32 mouse cellular contexts compared by ENCODE assay signal in genomic region chr2:43794700-43795099, GRCm38 (mm10). TPM values are rescaled to one million over a fixed set of nuclear protein-coding genes. Genes with fewer than 3 reads are reported as not detected.
A peak's percentile ranks its signal among the peaks of the same experiment; 100 is the strongest.
DNase-seq lines count a peak whose midpoint lies in the region; ATAC-seq and TF ChIP-seq lines count a peak whose summit lies in the region.
"Had no signal": no experiment of that assay in that cellular context is flagged by ENCODE, and none has a peak within 500 bp of the region (broad histone marks: within the 10 kb centered on the region; RNA-seq: fewer than 3 reads in every experiment).

No protein-coding gene starts in this region.

- H3K4me2 ChIP-seq in kidney, embryonic 16.5 days (replicated peaks; ENCODE audit: low read depth, low read length): no peak overlapping the region
- H3K4me2 ChIP-seq: embryonic facial prominence, embryonic 12.5 days; heart, embryonic 15.5 days; hindbrain, embryonic 13.5 days; kidney, embryonic 15.5 days; limb, embryonic 15.5 days; liver, embryonic 13.5 days; midbrain, embryonic 15.5 days; neural tube, embryonic 12.5 days had no signal

- TF ChIP-seq POLR2A in bone marrow macrophage, adult 2 months (IDR thresholded peaks at IDR 0.05; ENCODE audit: borderline replicate concordance, low read depth, low read length): no peak

- H3K4me1 ChIP-seq in bone marrow macrophage, adult 2 months (ENCODE audit: control insufficient read depth, insufficient read depth, low read length): peaks cover 23% of the 10 kb centered on the region
- peaks cover 8% of the 10 kb centered on the region; the same call in 1 of the 2 replicates for H3K4me1 ChIP-seq in kidney, embryonic 16.5 days (ENCODE audit: insufficient read depth, low read length)
- H3K4me1 ChIP-seq: embryonic facial prominence, embryonic 12.5 days; forebrain, embryonic 10.5 days; heart, embryonic 10.5 days; heart, embryonic 15.5 days; hindbrain, embryonic 13.5 days; limb, embryonic 10.5 days; limb, embryonic 15.5 days; midbrain, embryonic 10.5 days; midbrain, embryonic 15.5 days; neural tube, embryonic 12.5 days had no signal

- no peaks in the 10 kb centered on the region for H3K27me3 ChIP-seq in kidney, embryonic 16.5 days (ENCODE audit: insufficient read depth, low read length)
- H3K27me3 ChIP-seq: embryonic facial prominence, embryonic 12.5 days; heart, embryonic 15.5 days; hindbrain, embryonic 13.5 days; kidney, embryonic 15.5 days; limb, embryonic 15.5 days; liver, embryonic 13.5 days; midbrain, embryonic 15.5 days; neural tube, embryonic 12.5 days had no signal

- 89% methylated on average over 5 of the region's 5 CpGs for WGBS in kidney, embryonic 16.5 days

- DNase-seq in spleen, adult 12 weeks (ENCODE audit: low spot score): no peak
- no peak for DNase-seq in spleen, adult 18-20 months
- DNase-seq: adrenal gland, postnatal 14 days; cerebellum, adult 11-12 months; cerebellum, adult 9-11 months; embryo, embryonic 11 days; kidney, adult 11 months; kidney, postnatal 36 days; layer of hippocampus, postnatal 36 days; liver, embryonic 13.5 days; lung, adult 18-20 months; lung, postnatal 4 days; thymus, postnatal 25 days had no signal

- H3K36me3 ChIP-seq in kidney, embryonic 16.5 days (ENCODE audit: insufficient read depth, low read length): no peaks in the 10 kb centered on the region
- H3K36me3 ChIP-seq: embryonic facial prominence, embryonic 12.5 days; forebrain, embryonic 10.5 days; heart, embryonic 10.5 days; heart, embryonic 15.5 days; hindbrain, embryonic 13.5 days; kidney, embryonic 15.5 days; limb, embryonic 10.5 days; limb, embryonic 15.5 days; liver, embryonic 13.5 days; midbrain, embryonic 10.5 days; midbrain, embryonic 15.5 days; neural tube, embryonic 12.5 days had no signal

- ATAC-seq in CD4-positive, CD25-positive, alpha-beta regulatory T cell, adult 4 months: peak; percentile 72
- peak; percentile 63 for ATAC-seq in inflammation-experienced regulatory T-cells, adult 6 months
- no peak for ATAC-seq in kidney, embryonic 16.5 days (ENCODE audit: low FRiP score, low TSS enrichment)
- no peak for ATAC-seq in megakaryocyte, adult 5-6 weeks (ENCODE audit: poor library complexity, severe bottlenecking)
- ATAC-seq: forebrain, embryonic 16.5 days; lung, postnatal 0 days; midbrain, embryonic 15.5 days had no signal

- peak overlapping the region; percentile 58; the same call in 1 of the 2 replicates for H3K27ac ChIP-seq in bone marrow macrophage, adult 2 months (ENCODE audit: insufficient read depth, low read depth, low read length)
- H3K27ac ChIP-seq in kidney, embryonic 16.5 days (ENCODE audit: low read length): no peak overlapping the region
- H3K27ac ChIP-seq: embryonic facial prominence, embryonic 12.5 days; forebrain, embryonic 10.5 days; heart, embryonic 10.5 days; heart, embryonic 15.5 days; hindbrain, embryonic 13.5 days; kidney, embryonic 15.5 days; layer of hippocampus, adult 2 months; limb, embryonic 10.5 days; limb, embryonic 15.5 days; liver, embryonic 13.5 days; midbrain, embryonic 10.5 days; midbrain, embryonic 15.5 days; neural tube, embryonic 12.5 days had no signal

- no peak for TF ChIP-seq CTCF in bone marrow macrophage, adult 2 months (IDR thresholded peaks at IDR 0.05; ENCODE audit: low read depth, low read length)

- H3K4me3 ChIP-seq in bone marrow macrophage, adult 2 months (ENCODE audit: insufficient read depth, low read length): peak overlapping the region; percentile 25; the same call in 1 of the 2 replicates
- H3K4me3 ChIP-seq in kidney, embryonic 16.5 days (ENCODE audit: low read length): no peak overlapping the region
- H3K4me3 ChIP-seq: embryonic facial prominence, embryonic 12.5 days; forebrain, embryonic 10.5 days; heart, embryonic 10.5 days; heart, embryonic 15.5 days; hindbrain, embryonic 13.5 days; kidney, embryonic 15.5 days; layer of hippocampus, adult 2 months; limb, embryonic 10.5 days; limb, embryonic 15.5 days; liver, embryonic 13.5 days; midbrain, embryonic 10.5 days; midbrain, embryonic 15.5 days; neural tube, embryonic 12.5 days had no signal

- H3K9ac ChIP-seq in kidney, embryonic 16.5 days (replicated peaks; ENCODE audit: low read length): no peak overlapping the region
- H3K9ac ChIP-seq: embryonic facial prominence, embryonic 12.5 days; heart, embryonic 15.5 days; hindbrain, embryonic 13.5 days; kidney, embryonic 15.5 days; limb, embryonic 15.5 days; liver, embryonic 13.5 days; midbrain, embryonic 15.5 days; neural tube, embryonic 12.5 days had no signal

- H3K9me3 ChIP-seq in kidney, embryonic 16.5 days (ENCODE audit: low read length): no peaks in the 10 kb centered on the region
- H3K9me3 ChIP-seq: embryonic facial prominence, embryonic 12.5 days; forebrain, embryonic 10.5 days; heart, embryonic 10.5 days; heart, embryonic 15.5 days; hindbrain, embryonic 13.5 days; kidney, embryonic 15.5 days; limb, embryonic 10.5 days; limb, embryonic 15.5 days; liver, embryonic 13.5 days; midbrain, embryonic 10.5 days; midbrain, embryonic 15.5 days; neural tube, embryonic 12.5 days had no signal

RNA-seq across cellular contexts. Expression of gene Arhgap15, which starts 46.1 kb away (rescaled TPM):
- 100 to 1,000 TPM; 365 to 377 TPM for polyA plus RNA-seq in CD4-positive, CD25-positive, alpha-beta regulatory T cell, adult 4 months (2017; shearing (Covaris generic))
- 42.7 and 43.7 TPM in 2 replicates for polyA plus RNA-seq in bone marrow macrophage, adult 2 months (2012; ENCODE audit: insufficient read depth, insufficient read length, missing spikeins)
- polyA plus RNA-seq in inflammation-experienced regulatory T-cells, adult 6 months (2017; shearing (Covaris generic)): 100 to 1,000 TPM; 195 to 420 (median 351) TPM
- 0.80 and 1.1 TPM in 2 replicates for polyA plus RNA-seq in kidney, embryonic 16.5 days (2015; fragmentation: Nextera tagmentation; extraction: Ambion mirVana)
- 149 and 151 TPM in 2 replicates for total RNA-seq in megakaryocyte, adult 5-6 weeks (2015)
- total RNA-seq in megakaryocyte, adult 5-6 weeks (2017): 173 and 185 TPM in 2 replicates

Comparison
In these comparisons a context has a peak if more than half of its experiments do, and no peak if none do; other contexts are left out.
1. ATAC-seq: peak in CD4-positive, CD25-positive, alpha-beta regulatory T cell, adult 4 months (single experiment) and inflammation-experienced regulatory T-cells, adult 6 months (single experiment); none in kidney, embryonic 16.5 days (single experiment) and megakaryocyte, adult 5-6 weeks (single experiment).
2. RNA of gene Arhgap15, which starts 46.1 kb away (polyA plus RNA-seq): 365 to 377 TPM in CD4-positive, CD25-positive, alpha-beta regulatory T cell, adult 4 months, 195 to 420 TPM in inflammation-experienced regulatory T-cells, adult 6 months and 42.7 to 43.7 TPM in bone marrow macrophage, adult 2 months; 0.80 to 1.1 TPM in kidney, embryonic 16.5 days; every median in the first group is over 10 times any median in the second.